Mouse (Mus musculus) ES-E14 (cell line): Measurements from ENCODE around the gene Fam69a. TPM values are rescaled to one million over a fixed set of nuclear protein-coding genes. Genes with fewer than 3 reads are reported as not detected.
A peak's percentile ranks its signal among the peaks of the same experiment; 100 is the strongest.

Source experiments
- DNase-seq: peaks from one replicate; pipeline ENCODE4 v3.0.0-alpha.2; 2013; ENCODE audit warnings: low read depth, low spot score
- H3K27ac ChIP-seq: 2 replicates; pipeline ENCODE4 v1.5.1; 2012; ENCODE audit warnings: low read depth, mild to moderate bottlenecking, low read length, moderate library complexity, mixed read lengths; ENCODE audit not compliant: poor library complexity, insufficient read depth, severe bottlenecking
- H3K36me3 ChIP-seq: 2 replicates; pipeline ENCODE4 v1.6.1; 2012; ENCODE audit warnings: mild to moderate bottlenecking, low read length, moderate library complexity, mixed read lengths; ENCODE audit not compliant: control insufficient read depth, poor library complexity, insufficient read depth, severe bottlenecking
- H3K4me1 ChIP-seq, 2 experiments: fragments of 150-350 bp in 1 of 2; sonication (generic) in 1 of 2; 2 replicates each; pipeline ENCODE4 v1.6.1; 2012; ENCODE audit warnings: low read length in 2 of 2, mild to moderate bottlenecking in 1 of 2, mixed read lengths in 1 of 2; ENCODE audit not compliant: control insufficient read depth in 2 of 2, insufficient read depth in 2 of 2, poor library complexity in 1 of 2
- H3K4me3 ChIP-seq, 2 experiments: fragments of 150-350 bp in 1 of 2; sonication (generic) in 1 of 2; 2 replicates each; pipeline ENCODE4 v1.5.1; 2012; ENCODE audit warnings: low read length in 2 of 2, low read depth in 1 of 2, mild to moderate bottlenecking in 1 of 2, mixed read lengths in 1 of 2; ENCODE audit not compliant: insufficient read depth in 1 of 2, poor library complexity in 1 of 2, severe bottlenecking in 1 of 2
- H3K9ac ChIP-seq: 2 replicates; pipeline ENCODE4 v1.6.1; 2012; ENCODE audit warnings: low read depth, mild to moderate bottlenecking, low read length, mixed read lengths; ENCODE audit not compliant: poor library complexity, insufficient read depth, severe bottlenecking
- H3K9me3 ChIP-seq: fragments of 150-350 bp; sonication (generic); 2 replicates; pipeline ENCODE4 v1.6.1; 2012; ENCODE audit warnings: low read depth, mild to moderate bottlenecking, low read length; ENCODE audit not compliant: control insufficient read depth, insufficient read depth
- CHD2 ChIP-seq: IDR thresholded peaks from 2 replicates; pipeline ENCODE4 v1.6.1; 2014; ENCODE audit warnings: mild to moderate bottlenecking, low read depth, low read length, inconsistent platforms
- HCFC1 ChIP-seq: IDR thresholded peaks from 2 replicates; pipeline ENCODE4 v1.6.1; 2012; ENCODE audit warnings: low read length, inconsistent platforms, borderline replicate concordance; ENCODE audit not compliant: insufficient read depth
- MAFK ChIP-seq: IDR thresholded peaks from 2 replicates; pipeline ENCODE4 v1.6.1; 2014; ENCODE audit warnings: mild to moderate bottlenecking, low read depth, low read length, inconsistent platforms; ENCODE audit not compliant: insufficient read depth
- ZC3H11A ChIP-seq: IDR thresholded peaks from 2 replicates; pipeline ENCODE4 v1.6.1; 2012; ENCODE audit warnings: low read depth, mild to moderate bottlenecking, inconsistent platforms, low read length, borderline replicate concordance
- ZNF384 ChIP-seq: IDR thresholded peaks from 2 replicates; pipeline ENCODE4 v1.6.1; 2012; ENCODE audit warnings: low read depth, low read length, inconsistent platforms
- in situ Hi-C, 2 experiments: fragments of 600-800 bp; cut with MboI; formaldehyde crosslinking; loops; one replicate each; pipeline ENCODE4 v1.15.1; 2025; ENCODE audit warnings: low sequenced_read_pairs in 2 of 2, inconsistent platforms in 1 of 2; ENCODE audit not compliant: unreplicated experiment in 2 of 2
- total RNA-seq: library from RNA; depleted of rRNA; stranded (reverse); fragments of 300-350 nt; gene quantifications from 2 replicates; pipeline ENCODE4 v1.2.3, GENCODE M21; 2012

The Fam69a gene
- total RNA-seq, 1 experiment, result 7.5 TPM

GRCm38 (mm10) chr5:107986255-107986966 is 474 bp downstream of the Fam69a start:
- H3K9me3 ChIP-seq, result no peaks in the 10 kb centered on the region
- no peaks in the 10 kb centered on the region for H3K36me3 ChIP-seq
- no peak for TF ChIP-seq ZC3H11A
- TF ChIP-seq ZNF384, result no peak
- no peak for TF ChIP-seq MAFK
- TF ChIP-seq CHD2, result no peak
- TF ChIP-seq HCFC1, result peak; percentile 12; the same call in 1 of the 2 replicates
- H3K4me1 ChIP-seq, result 0 out of 4 replicates have a peak, but pooled peaks cover 0 to 3% of the 10 kb centered on the region in 2 experiments
- peak overlapping the region; percentile 91 for H3K9ac ChIP-seq
- DNase-seq, result peak; percentile 47
- H3K27ac ChIP-seq, result peak overlapping the region; percentile 48; the same call in 1 of the 2 replicates
- peak overlapping the region; percentile 97 to 99 for H3K4me3 ChIP-seq
- in situ Hi-C loops, result no loop called here

GRCm38 (mm10) chr5:107983946-107984345 is 2.9 kb downstream of the Fam69a start:
- Histone ChIP-seq H3K4me1 (0 out of 4 replicates have a peak, but pooled peaks cover 0 to 3% of the 10 kb centered on the region in 2 experiments), H3K9me3 (no peaks in the 10 kb centered on the region), H3K27ac (no peak overlapping the region), H3K36me3 (no peaks in the 10 kb centered on the region), H3K4me3 (no peak overlapping the region), H3K9ac (no peak overlapping the region)
- no peak for DNase-seq
- TF ChIP-seq HCFC1 (no peak), MAFK (no peak), ZNF384 (no peak), CHD2 (no peak), ZC3H11A (no peak)
- in situ Hi-C loops, result no loop called here

GRCm38 (mm10) chr5:107982016-107982415 is 4.9 kb downstream of the Fam69a start:
- TF ChIP-seq MAFK, result no peak
- no peak for TF ChIP-seq ZNF384
- no peak for TF ChIP-seq CHD2
- no peak for TF ChIP-seq HCFC1
- TF ChIP-seq ZC3H11A, result no peak
- in situ Hi-C loops, result no loop called here
- no peak overlapping the region for H3K4me3 ChIP-seq
- no peaks in the 10 kb centered on the region for H3K9me3 ChIP-seq
- no peaks in the 10 kb centered on the region for H3K36me3 ChIP-seq
- H3K4me1 ChIP-seq, result 0 out of 4 replicates have a peak, but pooled peaks cover 0 to 3% of the 10 kb centered on the region in 2 experiments
- H3K9ac ChIP-seq, result no peak overlapping the region
- no peak overlapping the region for H3K27ac ChIP-seq
- no peak for DNase-seq

GRCm38 (mm10) chr5:107979901-107980300 is 7.0 kb downstream of the Fam69a start:
- no peak for DNase-seq
- in situ Hi-C loops, result no loop called here
- Histone ChIP-seq H3K36me3 (no peaks in the 10 kb centered on the region), H3K9me3 (no peaks in the 10 kb centered on the region), H3K27ac (no peak overlapping the region), H3K4me3 (no peak overlapping the region), H3K9ac (no peak overlapping the region), H3K4me1 (no peaks in the 10 kb centered on the region)
- TF ChIP-seq CHD2, result no peak
- no peak for TF ChIP-seq ZNF384
